Mouse (Mus musculus) adrenal gland, postnatal 25 days (tissue): Measurements from ENCODE around the gene Cdc42se1. TPM values are rescaled to one million over a fixed set of nuclear protein-coding genes. Genes with fewer than 3 reads are reported as not detected.

Experiments used
- DNase-seq: peaks from one replicate; pipeline ENCODE4 v3.0.0; 2021; ENCODE audit warnings: mixed read lengths
- total RNA-seq: library from RNA; stranded (reverse); gene quantifications from 2 replicates; pipeline ENCODE4 v1.2.3, GENCODE M21; 2021

Gene Cdc42se1
- total RNA-seq, 1 experiment from 2014 or later: 101 TPM

DNA sequence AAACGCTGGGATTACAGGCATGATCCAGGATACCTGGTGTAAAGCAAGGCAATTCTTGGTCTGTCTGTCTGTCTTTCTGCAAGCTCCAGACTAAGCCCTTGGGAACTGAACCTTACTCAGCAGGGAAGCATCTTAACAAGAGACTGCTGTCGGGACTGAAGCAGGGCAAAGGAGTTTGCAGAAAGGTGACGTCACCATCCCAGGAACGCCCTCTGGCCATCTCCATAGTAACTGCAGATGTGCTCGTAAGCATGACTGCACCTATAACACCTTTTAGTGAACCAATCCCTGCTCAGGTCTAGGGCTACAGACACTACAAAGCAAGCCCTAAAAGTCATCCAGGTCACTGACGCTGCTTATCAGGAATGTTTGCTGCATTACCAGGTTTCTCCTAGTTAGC, 4.2 kb upstream of the Cdc42se1 start:
- DNase-seq: no peak

DNA sequence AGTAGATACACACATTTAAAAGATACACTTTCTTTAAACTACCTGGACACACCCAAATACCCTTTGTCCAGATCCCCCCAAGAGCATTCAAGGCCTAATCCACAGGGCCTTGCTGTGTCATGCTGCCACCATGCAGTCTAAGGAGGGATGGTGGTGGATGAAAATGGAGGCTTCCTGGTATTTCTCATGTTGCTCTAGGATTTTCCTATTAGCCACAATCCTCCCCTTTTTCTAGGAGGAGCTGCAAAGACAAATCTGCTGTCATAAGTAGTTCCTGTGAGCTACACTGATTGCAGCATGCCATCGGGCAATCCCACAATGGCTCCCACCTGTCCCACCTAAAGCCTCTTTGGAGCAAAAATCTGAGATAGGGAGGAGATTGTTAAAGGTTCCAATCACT, 1.3 kb upstream of the Cdc42se1 start:
- DNase-seq: no peak

DNA sequence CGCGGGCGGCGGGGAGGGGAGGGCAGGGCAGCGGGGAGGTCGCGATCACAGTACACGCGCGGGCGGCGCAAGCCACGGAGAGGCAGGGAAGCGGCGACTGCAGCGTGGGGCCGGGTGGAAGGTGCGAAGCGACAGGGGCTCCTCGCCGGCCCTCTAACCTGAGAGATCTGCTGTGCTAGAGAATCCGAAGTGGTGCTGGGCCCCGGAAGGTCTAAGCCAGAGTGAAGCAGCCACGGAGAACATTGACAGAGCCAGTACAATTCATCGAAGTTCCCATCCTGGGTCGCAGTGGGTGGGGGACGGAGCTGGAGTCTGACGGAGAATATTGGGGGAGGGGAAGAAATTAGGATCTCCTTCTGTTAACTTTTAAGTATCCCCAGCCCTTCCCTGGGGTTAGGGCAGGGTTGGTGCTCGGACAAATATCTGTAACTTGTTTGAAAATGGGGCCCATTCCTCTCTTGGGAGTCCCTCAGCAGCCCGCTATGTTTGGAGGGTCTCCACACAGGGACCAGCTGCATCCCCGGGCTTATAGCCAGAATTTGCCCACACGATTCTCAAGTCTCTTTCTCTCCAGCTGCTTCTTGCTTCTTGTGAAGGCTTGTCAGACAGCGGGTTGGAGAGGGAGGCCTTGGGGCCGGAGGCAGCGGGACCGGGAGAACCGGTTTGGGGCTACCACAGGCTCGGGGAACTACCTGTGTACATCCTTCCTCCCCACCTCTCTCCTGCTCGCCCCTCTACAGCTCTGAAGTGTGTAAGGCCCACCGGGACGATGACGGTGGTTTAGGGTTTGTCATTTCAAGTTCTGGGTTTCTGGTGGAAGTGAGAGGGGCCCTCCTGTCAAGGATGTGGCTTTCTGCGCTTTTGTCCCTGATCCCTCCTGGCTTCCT, 605 bp downstream of the Cdc42se1 start:
- peak; percentile 26 for DNase-seq

DNA sequence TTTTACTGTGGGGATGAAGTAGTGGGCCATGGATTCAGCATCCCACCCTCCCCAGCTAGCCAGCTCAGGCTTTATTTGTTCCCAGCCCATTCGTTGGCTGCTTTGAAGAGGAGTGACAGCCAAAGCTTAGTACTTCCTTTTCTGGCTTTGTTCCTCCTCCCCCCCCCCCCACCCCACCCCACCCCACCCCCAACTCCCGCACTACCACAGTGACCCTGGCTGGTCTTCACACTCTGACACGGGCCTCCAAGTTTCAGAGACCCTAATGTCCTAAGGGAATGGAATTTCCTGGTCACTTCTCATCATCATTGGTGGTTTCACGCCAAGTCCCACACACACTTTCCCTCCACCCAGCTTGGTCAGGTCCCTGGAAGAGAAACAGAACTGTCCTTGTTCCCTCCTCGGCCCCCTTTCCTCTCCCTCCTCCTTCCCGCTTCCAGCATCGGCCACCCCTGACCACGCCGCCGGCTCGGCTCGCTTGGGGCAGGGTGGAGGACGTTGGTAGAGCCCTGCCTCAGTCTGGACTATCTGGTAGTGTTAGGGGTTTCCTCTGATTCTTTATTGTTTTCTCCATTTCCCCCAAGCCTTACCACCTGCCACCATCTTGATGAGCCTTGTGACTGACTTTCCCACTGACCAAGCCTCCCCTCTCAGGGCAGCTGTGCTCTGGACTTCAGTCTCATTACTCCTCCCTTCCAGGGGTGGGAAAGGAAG, 1.4 kb downstream of the Cdc42se1 start:
- peak; percentile 38 for DNase-seq

DNA sequence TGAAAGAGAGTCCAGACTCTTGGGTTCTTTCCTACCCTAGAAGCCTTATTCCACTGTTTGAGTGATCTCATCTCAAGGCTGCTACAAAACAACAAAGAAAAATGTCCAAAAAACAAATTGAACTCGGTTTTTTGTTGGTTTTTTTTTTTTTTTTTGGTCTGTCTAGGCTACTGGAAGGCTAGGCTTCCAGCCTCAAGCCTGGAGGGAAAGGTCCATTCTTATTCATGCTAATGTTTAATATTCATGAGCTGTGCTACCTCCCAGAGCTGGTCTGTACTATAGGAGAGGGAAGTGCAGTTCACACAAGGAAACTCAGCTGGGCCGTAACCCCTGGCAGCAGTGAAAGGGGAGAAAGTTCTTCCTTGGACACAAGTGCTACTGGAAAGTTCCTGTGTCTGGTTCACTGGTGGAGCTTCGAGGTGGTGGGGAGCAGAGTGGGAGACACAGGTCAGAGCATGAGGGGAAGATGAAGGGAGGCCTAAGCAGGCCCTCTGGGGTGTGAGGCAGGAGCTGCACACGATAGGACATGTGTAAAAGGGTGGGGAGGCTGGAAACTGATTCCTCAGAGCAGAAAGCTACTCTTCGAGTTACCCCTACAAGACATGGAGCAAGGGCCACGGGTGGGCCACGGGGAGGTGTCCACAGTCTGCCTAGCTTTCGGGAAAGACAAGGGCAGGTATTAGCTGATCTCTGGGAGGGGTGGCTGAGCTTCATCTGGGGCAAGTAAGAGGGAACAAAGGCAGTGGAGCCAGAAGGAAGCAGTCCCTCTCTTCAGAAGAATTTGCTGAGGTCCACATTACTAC, 2.2 kb downstream of the Cdc42se1 start:
- no peak for DNase-seq

DNA sequence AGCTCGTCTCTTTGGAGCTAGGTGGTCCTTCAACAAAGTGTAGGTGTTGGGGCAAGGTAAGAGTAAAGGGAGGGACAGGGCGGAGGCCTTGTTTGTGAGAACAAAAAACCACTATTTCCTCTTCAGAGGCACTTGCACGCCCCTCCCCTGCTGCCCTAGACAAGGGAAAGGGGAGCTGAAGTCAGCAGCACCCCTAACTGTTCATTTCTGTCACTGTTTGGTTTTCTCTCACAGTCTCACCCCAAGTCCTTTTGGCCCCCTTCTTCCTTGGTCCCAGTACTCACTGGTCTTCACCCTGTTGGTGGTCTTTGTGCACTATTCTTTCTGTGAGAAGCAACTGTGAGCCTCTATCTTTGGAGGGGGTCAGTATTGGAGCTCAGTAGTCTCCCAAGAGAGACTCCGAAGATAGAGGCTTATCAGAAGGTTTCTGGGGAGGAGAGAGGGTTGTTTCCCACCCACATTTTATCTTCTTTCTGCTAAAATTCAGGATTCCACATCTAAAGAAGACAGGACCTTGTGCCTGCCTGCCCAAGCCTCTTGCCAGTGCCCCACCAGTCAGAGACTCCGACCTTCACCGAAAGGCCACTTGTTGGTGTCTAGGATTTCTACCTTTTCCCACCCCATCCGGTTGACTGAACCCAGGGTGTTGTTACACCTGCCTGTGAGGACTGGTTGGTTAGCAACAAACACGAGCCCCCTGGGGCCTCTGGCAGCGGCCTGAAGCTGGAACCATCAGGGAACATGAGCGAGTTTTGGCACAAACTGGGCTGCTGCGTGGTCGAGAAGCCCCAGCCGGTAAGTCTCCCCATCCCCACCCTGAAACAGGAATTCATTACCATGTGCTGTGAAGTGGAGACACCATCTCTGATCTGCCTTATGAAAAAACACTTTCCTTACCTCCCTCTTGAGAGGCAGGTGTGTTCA, 3.0 kb downstream of the Cdc42se1 start, which contains the start of gene Mllt11:
Gene Mllt11 (minus strand): TSS at position 874 of the 924 bp plus-strand sequence.
- no peak for DNase-seq

DNA sequence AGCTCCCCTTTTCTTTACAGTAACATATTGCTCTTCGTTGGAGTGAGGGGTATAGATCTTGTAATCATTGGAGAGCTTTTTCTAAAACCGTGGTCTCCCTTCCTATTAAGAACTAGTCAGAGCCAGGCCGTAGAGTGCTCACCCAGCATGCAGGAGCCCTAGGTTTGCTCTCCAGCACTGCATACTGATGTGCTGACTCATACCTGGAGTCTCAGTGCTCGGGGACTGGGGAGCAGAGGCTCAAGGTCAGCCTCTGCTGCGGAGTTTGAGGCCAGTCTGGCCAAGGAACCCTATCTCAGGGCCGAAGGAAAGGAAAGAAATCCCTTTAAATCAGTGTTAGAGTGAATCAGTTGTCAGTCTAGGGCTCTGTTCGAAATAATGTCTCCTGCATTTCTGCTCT, 4.2 kb downstream of the Cdc42se1 start:
- DNase-seq: peak; percentile 59

DNA sequence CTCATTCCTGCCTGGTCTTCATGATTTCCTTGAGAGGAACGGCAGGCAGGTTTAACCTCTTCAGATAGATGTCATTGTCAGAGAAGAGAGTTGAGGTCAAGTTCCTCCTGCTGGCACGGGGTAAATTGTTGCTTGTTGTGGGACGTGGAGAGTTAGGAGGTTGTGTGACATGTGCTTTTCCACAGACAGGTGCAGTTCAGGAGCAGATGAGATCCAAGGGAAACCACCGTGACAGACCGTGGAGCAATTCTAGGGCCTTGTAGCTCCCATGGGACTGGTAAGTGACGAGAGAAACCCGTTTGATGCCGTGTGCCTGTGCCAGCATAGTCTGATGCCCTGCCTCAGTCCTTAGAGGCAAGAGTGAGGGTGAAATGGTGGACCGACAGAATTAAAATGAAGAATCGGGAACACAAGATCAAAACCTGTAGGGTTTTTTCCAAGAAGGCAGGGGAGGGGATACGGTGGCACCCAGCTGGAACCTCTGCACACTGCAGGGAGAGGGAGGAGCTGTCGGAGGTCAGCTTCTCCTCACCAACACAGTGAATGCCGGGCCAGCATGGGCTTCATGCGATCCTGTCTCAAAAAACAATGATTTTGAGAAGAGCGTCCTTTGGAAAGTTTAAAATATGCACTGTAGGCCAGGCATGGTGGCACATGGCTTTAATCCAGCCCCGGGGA, 4.9 kb downstream of the Cdc42se1 start:
- DNase-seq: no peak

DNA sequence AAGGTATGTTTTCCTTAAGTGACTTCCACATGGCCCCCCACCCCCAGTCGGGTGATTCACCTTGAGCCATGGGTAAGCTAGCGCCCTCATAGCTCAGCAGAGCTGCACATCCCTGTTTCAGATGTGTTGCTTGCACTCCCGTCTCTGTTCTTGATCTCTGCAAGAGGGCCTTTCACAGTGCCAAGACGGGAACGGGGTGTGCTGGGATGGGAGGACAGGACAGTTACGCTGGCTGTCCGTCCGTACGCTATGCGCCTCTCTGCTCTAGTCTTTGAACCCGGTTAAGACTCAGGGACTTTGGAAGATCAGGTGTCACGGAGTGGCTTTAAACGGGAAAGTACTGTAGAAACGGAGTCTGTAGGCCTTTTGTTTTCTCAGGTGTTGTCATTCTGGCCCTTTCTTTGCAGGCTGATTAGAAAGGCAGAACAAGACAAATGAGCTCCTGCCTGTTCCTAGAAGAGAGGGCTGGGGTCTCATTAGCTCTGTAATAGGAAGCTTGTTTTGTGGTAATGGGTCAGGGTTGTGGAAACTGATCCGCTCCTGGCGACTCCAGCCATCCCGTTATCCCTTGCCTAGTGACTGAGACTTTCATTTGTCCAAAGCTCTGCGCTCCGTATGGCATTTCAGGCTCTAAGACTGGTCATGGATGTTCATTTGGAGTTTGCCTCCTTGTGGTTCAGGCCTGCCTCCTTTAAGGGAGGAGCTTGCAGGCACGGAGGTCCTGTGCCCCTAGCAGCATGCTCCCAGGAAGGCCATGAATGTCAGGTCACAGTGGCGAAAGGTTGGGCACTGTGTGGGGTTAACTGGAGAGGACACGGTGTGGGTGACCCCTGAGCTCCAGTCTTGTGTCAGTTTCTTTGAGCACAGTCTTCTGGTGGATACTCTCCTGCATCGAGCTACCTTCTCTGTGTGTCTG, 7.1 kb downstream of the Cdc42se1 start:
- DNase-seq: no peak

DNA sequence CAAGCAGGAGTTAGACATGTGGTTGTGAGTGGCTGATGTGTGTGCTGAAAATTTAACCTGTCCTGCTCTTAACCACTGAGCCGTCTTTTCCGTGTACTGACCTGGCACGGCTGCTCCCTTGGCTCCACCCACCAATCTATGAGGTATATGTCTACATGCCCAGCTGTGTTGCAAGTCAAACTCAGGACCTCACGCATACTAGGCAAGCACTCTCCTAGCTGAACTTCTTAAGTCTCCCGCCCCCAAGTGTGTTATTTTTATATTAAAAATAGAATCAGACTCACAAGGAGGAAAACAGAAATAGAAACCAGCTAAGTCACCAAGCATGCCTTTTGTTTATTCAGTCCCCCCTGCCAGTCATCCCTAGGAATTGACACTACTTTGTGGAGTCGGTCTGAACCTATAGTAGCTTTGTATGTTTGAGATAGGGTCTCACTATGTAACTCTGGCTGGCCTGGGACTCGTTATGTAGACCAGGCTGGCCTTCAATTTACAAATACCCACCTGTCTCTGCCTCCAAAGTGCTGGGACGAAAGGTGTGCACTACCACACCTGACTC, 9.1 kb downstream of the Cdc42se1 start:
- DNase-seq: no peak

DNA sequence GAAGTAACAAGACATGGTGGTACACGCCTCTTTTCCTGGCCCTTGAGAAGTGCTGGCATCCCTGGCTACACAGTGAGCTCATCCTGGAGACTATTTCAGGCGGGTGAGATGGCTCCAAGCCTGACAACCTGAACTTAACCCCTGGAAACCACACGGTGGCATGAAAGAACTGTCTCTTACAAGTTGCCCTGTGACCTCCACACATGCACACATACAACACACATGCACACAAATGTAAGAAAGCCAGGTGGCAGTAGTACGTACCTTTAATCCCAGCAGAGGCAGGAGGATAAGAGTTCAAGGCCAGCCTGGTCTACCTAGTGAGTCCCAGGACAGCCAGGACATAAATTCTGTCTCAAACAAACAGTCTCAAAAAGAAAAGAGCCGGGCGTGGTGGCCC, 10.5 kb downstream of the Cdc42se1 start:
- no peak for DNase-seq

DNA sequence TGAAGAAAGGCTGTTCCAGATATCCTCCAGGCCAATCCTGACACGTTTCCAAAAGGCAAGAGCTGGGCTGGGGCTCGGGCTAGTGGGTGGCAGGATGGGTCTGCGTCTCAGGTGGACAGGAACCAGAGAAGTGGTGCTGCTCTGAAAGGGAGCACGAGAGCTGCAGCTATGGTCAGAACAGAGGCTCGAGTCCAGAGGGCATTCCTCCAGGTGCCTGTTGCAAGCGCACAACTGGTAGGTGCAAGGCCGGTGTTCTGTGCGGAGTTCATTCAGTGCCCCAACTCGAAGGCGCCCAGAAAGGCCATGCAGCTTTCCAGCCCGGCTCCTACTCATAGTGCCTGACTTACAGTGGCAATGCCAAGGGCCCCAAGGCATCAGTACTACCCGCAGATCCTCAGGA, 11.4 kb downstream of the Cdc42se1 start:
- DNase-seq: no peak

DNA sequence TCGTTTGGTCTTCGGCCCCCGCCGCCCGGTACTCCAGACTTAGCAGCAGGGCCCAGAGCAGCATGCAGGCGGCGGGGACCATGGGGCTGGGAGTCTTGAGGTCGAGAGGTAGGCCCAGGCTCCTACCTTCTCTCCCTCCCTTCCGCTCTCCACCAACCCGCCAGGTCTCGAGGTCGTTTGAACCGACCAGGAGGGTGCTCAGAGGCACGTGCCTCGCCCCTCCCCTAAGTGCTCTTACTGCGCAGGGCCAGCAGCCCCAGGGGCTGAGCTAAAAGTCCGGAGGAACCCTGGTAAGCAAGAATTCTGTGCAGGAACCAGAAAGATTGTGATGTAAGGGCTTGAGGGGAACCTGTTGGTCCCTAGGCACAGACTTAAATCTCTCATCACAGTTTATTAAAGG, 12.4 kb downstream of the Cdc42se1 start:
- DNase-seq: no peak

DNA sequence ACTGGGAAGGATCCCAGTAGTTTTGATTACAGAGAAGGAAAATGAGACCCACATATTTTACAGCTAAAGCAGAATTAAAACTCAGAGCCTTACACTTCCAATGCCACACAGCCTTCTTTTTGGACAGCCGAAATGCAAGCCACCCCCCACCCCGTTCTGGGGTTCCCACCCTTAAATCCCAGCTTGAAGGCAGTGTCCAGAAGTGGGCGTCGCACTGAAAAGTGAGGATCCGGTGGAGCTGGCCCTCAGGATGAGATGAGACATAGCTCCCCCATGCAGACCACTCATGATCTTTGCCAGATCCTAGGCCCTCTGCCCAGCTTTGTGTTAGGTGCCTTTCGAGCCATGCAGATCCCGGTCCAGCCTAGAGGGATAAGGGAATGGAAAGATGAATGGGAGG, 13.0 kb downstream of the Cdc42se1 start, which contains the start of gene Gm128:
Gene Gm128 (minus strand): TSS at position 101 of the 400 bp plus-strand sequence.
- no peak for DNase-seq

DNA sequence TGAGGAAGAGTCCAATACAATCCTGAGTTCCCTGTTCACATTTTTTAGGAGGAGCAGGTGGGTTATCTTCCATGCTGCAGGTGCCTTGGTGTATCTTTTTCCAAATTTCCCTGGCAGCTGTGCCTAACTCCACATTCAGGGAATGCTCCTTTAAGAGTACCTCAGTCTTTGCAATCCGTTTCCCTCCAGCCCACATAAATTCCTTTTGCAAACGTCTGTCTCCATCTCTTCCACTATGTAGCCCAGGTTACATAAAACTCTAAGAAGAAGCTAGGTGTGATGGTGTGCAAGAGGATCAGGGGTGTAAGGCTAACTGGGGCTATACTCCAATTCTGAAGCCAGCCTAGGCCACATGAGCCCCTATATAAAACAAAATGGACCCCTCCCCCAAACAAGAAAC, 14.6 kb downstream of the Cdc42se1 start:
- no peak for DNase-seq

DNA sequence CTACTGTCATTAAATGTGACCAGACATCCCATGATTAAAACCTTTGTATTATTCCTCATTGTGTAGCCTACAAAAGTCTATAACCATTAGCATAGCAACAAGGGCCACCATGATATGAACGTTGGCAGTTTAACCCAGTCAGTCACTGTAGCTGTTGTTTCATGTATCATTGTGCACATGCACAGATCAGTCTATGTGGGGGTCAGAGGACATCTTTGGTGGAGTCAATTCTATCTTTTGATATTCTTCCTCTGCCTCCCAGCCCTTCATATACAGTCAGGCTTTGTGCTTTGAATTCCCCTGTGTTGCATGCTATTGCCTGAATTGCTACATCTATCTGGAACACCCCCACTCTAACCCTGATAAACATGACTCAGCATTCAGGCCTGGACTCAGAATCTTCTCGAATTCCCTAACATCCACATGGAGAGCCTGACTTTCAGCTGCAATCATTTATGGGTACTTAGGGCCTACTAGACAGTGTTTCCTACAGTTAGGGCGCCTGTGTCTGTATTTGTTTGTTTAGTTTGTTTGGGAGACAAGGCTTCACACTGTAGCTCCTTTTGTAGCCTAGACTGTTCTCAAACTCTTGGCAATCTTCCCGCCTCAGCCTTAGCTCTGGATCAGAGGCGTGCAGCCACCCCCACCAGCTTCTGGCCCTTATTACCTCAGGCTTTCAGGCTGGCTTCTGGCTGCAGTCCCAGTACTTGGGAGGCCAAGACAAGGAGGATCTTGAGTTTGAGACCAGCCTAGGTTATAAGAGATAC, 18.1 kb downstream of the Cdc42se1 start:
- DNase-seq: peak; percentile 61

DNA sequence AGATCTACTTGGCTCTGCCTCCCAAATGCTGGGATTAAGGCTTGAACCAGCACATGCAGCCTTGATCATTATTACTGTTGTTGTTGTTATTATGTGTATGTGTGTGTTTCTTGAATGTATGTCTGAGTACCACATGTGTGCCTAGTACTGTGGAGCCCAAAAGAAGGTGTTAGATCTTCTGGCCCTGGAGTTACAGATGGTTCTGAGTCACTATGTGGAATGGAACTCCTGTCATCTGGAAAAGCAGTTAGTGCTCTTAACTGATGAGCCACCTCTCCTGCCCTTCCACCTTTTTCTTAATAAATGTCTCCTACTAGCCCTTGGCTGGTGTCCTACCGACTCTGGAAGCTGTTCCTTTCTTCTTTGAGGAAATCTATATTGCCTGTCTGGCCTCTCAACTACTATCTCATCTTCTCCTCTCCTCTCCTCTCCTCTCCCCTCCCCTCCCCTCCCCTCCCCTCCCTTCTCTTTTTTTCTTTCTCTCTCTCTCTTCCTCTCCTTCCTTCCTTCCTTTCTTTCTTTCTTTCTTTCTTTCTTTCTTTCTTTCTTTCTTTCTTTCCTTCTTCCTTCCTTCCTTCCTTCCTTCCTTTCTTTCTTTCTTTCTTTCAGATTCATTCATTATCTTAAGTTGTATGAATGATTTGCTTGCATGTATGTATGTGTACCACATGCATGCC, 19.3 kb downstream of the Cdc42se1 start:
- DNase-seq: no peak

DNA sequence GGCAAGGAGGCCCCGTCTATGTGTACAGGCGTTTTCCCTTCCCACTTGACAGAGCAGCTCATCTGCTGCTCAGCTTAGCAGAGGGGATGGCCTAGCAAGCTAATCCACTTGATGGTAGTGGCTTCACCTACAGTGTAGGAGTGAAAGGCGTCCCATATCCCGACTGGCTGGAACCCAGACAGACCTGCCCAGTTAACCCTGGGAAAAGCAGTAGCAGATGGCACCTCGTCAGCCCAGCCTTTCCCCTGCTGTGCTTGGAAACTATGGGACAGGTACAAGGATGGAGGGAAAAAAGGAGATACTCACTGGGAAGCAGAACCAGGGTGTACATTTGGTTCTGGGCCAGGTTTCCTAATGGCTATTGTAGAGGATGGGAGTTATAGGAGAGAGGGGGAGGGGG, 21.8 kb downstream of the Cdc42se1 start:
- no peak for DNase-seq
